ENCODE assay signal across 8 mouse cellular contexts in genomic region chr12:54835608-54836570, GRCm38 (mm10). TPM values are rescaled to one million over a fixed set of nuclear protein-coding genes. Genes with fewer than 3 reads are reported as not detected.
A peak's percentile ranks its signal among the peaks of the same experiment; 100 is the strongest.
DNase-seq lines count a peak whose midpoint lies in the region; ATAC-seq lines count a peak whose summit lies in the region.

No protein-coding gene starts in this region.

- DNase-seq in liver, embryonic 11.5 days (ENCODE audit: low spot score): peak; percentile 34
- DNase-seq in liver: no peak
- DNase-seq in embryonic facial prominence, embryonic 14.5 days (ENCODE audit: low spot score): peak; percentile 54
- DNase-seq in urinary bladder, adult 2 months (ENCODE audit: low spot score): no peak
- DNase-seq in urinary bladder, postnatal 4 days (ENCODE audit: low spot score in 2 of 2): no peak
- no peak for DNase-seq in forebrain, embryonic 11.5 days (ENCODE audit: low spot score)

- ATAC-seq in liver, embryonic 11.5 days (replicated peaks; ENCODE audit: low FRiP score): no peak
- ATAC-seq in embryonic facial prominence, embryonic 14.5 days (ENCODE audit: low read depth): no peak
- no peak for ATAC-seq in heart, embryonic 15.5 days (replicated peaks; ENCODE audit: insufficient number of reproducible peaks, insufficient read depth, low FRiP score, low read depth)
- no peak for ATAC-seq in forebrain, embryonic 11.5 days (replicated peaks; ENCODE audit: low FRiP score)

- H3K4me3 ChIP-seq in liver, embryonic 11.5 days (ENCODE audit: low read depth, low read length): no peak overlapping the region
- no peak overlapping the region for H3K4me3 ChIP-seq in embryonic facial prominence, embryonic 14.5 days (ENCODE audit: low read depth, low read length)
- no peak overlapping the region for H3K4me3 ChIP-seq in heart, embryonic 15.5 days
- H3K4me3 ChIP-seq in macrophage (ENCODE audit: inconsistent target): no peak overlapping the region
- no peak overlapping the region for H3K4me3 ChIP-seq in forebrain, embryonic 11.5 days (ENCODE audit: low read depth, low read length)

- 75% methylated on average over 18 of the region's 18 CpGs for WGBS in liver, embryonic 11.5 days
- WGBS in embryonic facial prominence, embryonic 14.5 days: 72% methylated on average over 17 of the region's 18 CpGs
- 53% methylated on average over 18 of the region's 18 CpGs for WGBS in heart, embryonic 15.5 days
- WGBS in macrophage (ENCODE audit: missing documents): 90% methylated on average over 13 of the region's 18 CpGs
- 78% methylated on average over 18 of the region's 18 CpGs for WGBS in forebrain, embryonic 11.5 days

- H3K9ac ChIP-seq in liver, embryonic 11.5 days (ENCODE audit: low read depth, low read length): no peak overlapping the region
- H3K9ac ChIP-seq in embryonic facial prominence, embryonic 14.5 days (ENCODE audit: low read depth, low read length): peak overlapping the region; percentile 45; the same call in 1 of the 2 replicates
- no peak overlapping the region for H3K9ac ChIP-seq in heart, embryonic 15.5 days
- no peak overlapping the region for H3K9ac ChIP-seq in forebrain, embryonic 11.5 days (ENCODE audit: low read length)

- peak overlapping the region; percentile 58 for H3K4me2 ChIP-seq in liver, embryonic 11.5 days
- no peak overlapping the region for H3K4me2 ChIP-seq in embryonic facial prominence, embryonic 14.5 days (ENCODE audit: low read depth, low read length)
- H3K4me2 ChIP-seq in heart, embryonic 15.5 days: peak overlapping the region; percentile 60
- no peak overlapping the region for H3K4me2 ChIP-seq in forebrain, embryonic 11.5 days (ENCODE audit: low read depth, low read length, severe bottlenecking)

- no peaks in the 10 kb centered on the region for H3K36me3 ChIP-seq in liver, embryonic 11.5 days (ENCODE audit: control insufficient read depth, insufficient read depth, low read length)
- H3K36me3 ChIP-seq in embryonic facial prominence, embryonic 14.5 days (ENCODE audit: control insufficient read depth, insufficient read depth, low read length): no peaks in the 10 kb centered on the region
- H3K36me3 ChIP-seq in heart, embryonic 15.5 days: no peaks in the 10 kb centered on the region
- H3K36me3 ChIP-seq in macrophage (ENCODE audit: inconsistent target): no peaks in the 10 kb centered on the region
- no peaks in the 10 kb centered on the region for H3K36me3 ChIP-seq in forebrain, embryonic 11.5 days (ENCODE audit: control insufficient read depth, insufficient read depth, low read length)

- H3K27ac ChIP-seq in liver, embryonic 11.5 days (ENCODE audit: low read depth, low read length): no peak overlapping the region
- peak overlapping the region; percentile 72; the same call in 1 of the 2 replicates for H3K27ac ChIP-seq in embryonic facial prominence, embryonic 14.5 days (replicated peaks; ENCODE audit: low read depth, low read length)
- peak overlapping the region; percentile 85 for H3K27ac ChIP-seq in heart, embryonic 15.5 days
- 0 out of 2 replicates have a peak overlapping the region, but pooled peaks have one; percentile 27 for H3K27ac ChIP-seq in macrophage
- no peak overlapping the region for H3K27ac ChIP-seq in forebrain, embryonic 11.5 days (ENCODE audit: low read depth, low read length)

- no peaks in the 10 kb centered on the region for H3K9me3 ChIP-seq in liver, embryonic 11.5 days (ENCODE audit: control insufficient read depth, low read length)
- H3K9me3 ChIP-seq in embryonic facial prominence, embryonic 14.5 days (ENCODE audit: control insufficient read depth, low read length): no peaks in the 10 kb centered on the region
- no peaks in the 10 kb centered on the region for H3K9me3 ChIP-seq in heart, embryonic 15.5 days (replicated peaks)
- no peaks in the 10 kb centered on the region for H3K9me3 ChIP-seq in forebrain, embryonic 11.5 days (ENCODE audit: control insufficient read depth, low read length)

- no peaks in the 10 kb centered on the region for H3K27me3 ChIP-seq in liver, embryonic 11.5 days (replicated peaks; ENCODE audit: control insufficient read depth, insufficient read depth, low read length)
- H3K27me3 ChIP-seq in embryonic facial prominence, embryonic 14.5 days (replicated peaks; ENCODE audit: control insufficient read depth, insufficient read depth, low read length): no peaks in the 10 kb centered on the region
- H3K27me3 ChIP-seq in heart, embryonic 15.5 days: no peaks in the 10 kb centered on the region
- H3K27me3 ChIP-seq in forebrain, embryonic 11.5 days (ENCODE audit: control insufficient read depth, insufficient read depth, low read length): no peaks in the 10 kb centered on the region

- no peaks in the 10 kb centered on the region for H3K79me2 ChIP-seq in macrophage (ENCODE audit: inconsistent target)

- 0 out of 2 replicates have a peak, but pooled peaks cover 4% of the 10 kb centered on the region for H3K4me1 ChIP-seq in liver, embryonic 11.5 days (replicated peaks; ENCODE audit: control insufficient read depth, insufficient read depth, low read length)
- peaks cover 3% of the 10 kb centered on the region; the same call in 1 of the 2 replicates for H3K4me1 ChIP-seq in embryonic facial prominence, embryonic 14.5 days (ENCODE audit: control insufficient read depth, insufficient read depth, low read length)
- peaks cover 28% of the 10 kb centered on the region for H3K4me1 ChIP-seq in heart, embryonic 15.5 days (replicated peaks)
- 0 out of 2 replicates have a peak, but pooled peaks cover 2% of the 10 kb centered on the region for H3K4me1 ChIP-seq in forebrain, embryonic 11.5 days (replicated peaks; ENCODE audit: control insufficient read depth, insufficient read depth, low read length)

RNA-seq across cellular contexts. Expression of gene Cfl2, which starts 26.8 kb away (rescaled TPM):
- 87.3 TPM in 2 replicates for polyA plus RNA-seq in liver, embryonic 11.5 days (2014; fragmentation: Nextera tagmentation; extraction: Ambion mirVana)
- 314 and 361 TPM in 2 replicates for polyA plus RNA-seq in embryonic facial prominence, embryonic 14.5 days (2014; fragmentation: Nextera tagmentation; extraction: Ambion mirVana)
- polyA plus RNA-seq in heart, embryonic 15.5 days (2015; fragmentation: Nextera tagmentation; extraction: Ambion mirVana): 379 and 432 TPM in 2 replicates
- total RNA-seq in macrophage (2018; cell fraction: chromatin; rRNA removed): 10 to 100 TPM in 25 of 26 experiments, 1 to 10 TPM in 1; 9.6 to 67.4 (median 33.6) TPM
- 10 to 100 TPM; 16.2 to 23.6 (median 19.2) TPM for total RNA-seq in macrophage (2018; cell fraction: cytosol; rRNA removed)
- 10 to 100 TPM in 25 of 26 experiments, 1 to 10 TPM in 1; 8.0 to 84.5 (median 39.9) TPM for total RNA-seq in macrophage (2018; cell fraction: nucleus; rRNA removed)
- polyA plus RNA-seq in macrophage (2018): 21.0 to 27.8 TPM (median 21.9 TPM) in 3 replicates
- polyA plus RNA-seq in urinary bladder, adult 2 months (2012; rRNA removed): 107 and 161 TPM in 2 replicates
- 270 and 280 TPM in 2 replicates for polyA plus RNA-seq in forebrain, embryonic 11.5 days (2014; fragmentation: Nextera tagmentation; extraction: Ambion mirVana)

RNA-seq across cellular contexts. Expression of gene Snx6, which starts 40.4 kb away (rescaled TPM):
- polyA plus RNA-seq in liver, embryonic 11.5 days (2014; fragmentation: Nextera tagmentation; extraction: Ambion mirVana): 115 and 123 TPM in 2 replicates
- 171 and 183 TPM in 2 replicates for polyA plus RNA-seq in embryonic facial prominence, embryonic 14.5 days (2014; fragmentation: Nextera tagmentation; extraction: Ambion mirVana)
- polyA plus RNA-seq in heart, embryonic 15.5 days (2015; fragmentation: Nextera tagmentation; extraction: Ambion mirVana): 96.4 and 116 TPM in 2 replicates
- 100 to 1,000 TPM in 18 of 26 experiments, 10 to 100 TPM in 8; 61.3 to 218 (median 151) TPM for total RNA-seq in macrophage (2018; cell fraction: chromatin; rRNA removed)
- total RNA-seq in macrophage (2018; cell fraction: cytosol; rRNA removed): 100 to 1,000 TPM in 19 of 26 experiments, 10 to 100 TPM in 7; 88.1 to 130 (median 109) TPM
- total RNA-seq in macrophage (2018; cell fraction: nucleus; rRNA removed): 100 to 1,000 TPM in 5 of 26 experiments, 10 to 100 TPM in 21; 43.5 to 190 (median 74.0) TPM
- 111 to 154 TPM (median 121 TPM) in 3 replicates for polyA plus RNA-seq in macrophage (2018)
- 60.7 and 68.1 TPM in 2 replicates for polyA plus RNA-seq in urinary bladder, adult 2 months (2012; rRNA removed)
- polyA plus RNA-seq in forebrain, embryonic 11.5 days (2014; fragmentation: Nextera tagmentation; extraction: Ambion mirVana): 206 and 226 TPM in 2 replicates

Comparison
In these comparisons a context has a peak if more than half of its experiments do, and no peak if none do; other contexts are left out.
1. DNase-seq: peak in liver, embryonic 11.5 days (single experiment) and embryonic facial prominence, embryonic 14.5 days (single experiment); none in liver (single experiment), urinary bladder, adult 2 months (single experiment), urinary bladder, postnatal 4 days (0 of 2) and forebrain, embryonic 11.5 days (single experiment).
2. H3K27ac ChIP-seq: peak in embryonic facial prominence, embryonic 14.5 days (single experiment), heart, embryonic 15.5 days (single experiment) and macrophage (single experiment); none in liver, embryonic 11.5 days (single experiment) and forebrain, embryonic 11.5 days (single experiment).
3. H3K4me2 ChIP-seq: peak in liver, embryonic 11.5 days (single experiment) and heart, embryonic 15.5 days (single experiment); none in embryonic facial prominence, embryonic 14.5 days (single experiment) and forebrain, embryonic 11.5 days (single experiment).